Mouse (Mus musculus) frontal cortex, adult 2 months (tissue): ENCODE results near the gene Commd1. TPM values are rescaled to one million over a fixed set of nuclear protein-coding genes. Genes with fewer than 3 reads are reported as not detected.

Experiments used
- DNase-seq, 2 experiments: peaks; one replicate each; pipeline ENCODE4 v3.0.0; 2022; ENCODE audit warnings: low spot score in 1 of 2; ENCODE audit errors: extremely low spot score in 1 of 2
- polyA plus RNA-seq: library from polyadenylated mRNA; depleted of rRNA; stranded (reverse); fragments of >200 nt; gene quantifications from 2 replicates; pipeline ENCODE4 v1.2.3, GENCODE M21; 2012

Commd1 gene
- polyA plus RNA-seq, 1 experiment, result 39.1 TPM

- no peak for DNase-seq
These were observed 29.5 kb downstream of the Commd1 start for GRCm38 (mm10) chr11:22952668-22953067.

- no peak for DNase-seq
These were observed 32.1 kb downstream of the Commd1 start for GRCm38 (mm10) chr11:22950131-22950530.

GRCm38 (mm10) chr11:22949101-22949500, 33.1 kb downstream of the Commd1 start:
- DNase-seq, result no peak

- no peak for DNase-seq
These were observed 43.2 kb downstream of the Commd1 start for GRCm38 (mm10) chr11:22938983-22939382.

- DNase-seq, result peak in 1 of 2 experiments; percentile 12
These were observed 44.4 kb downstream of the Commd1 start for GRCm38 (mm10) chr11:22937716-22938316.

- DNase-seq, result peak in 1 of 2 experiments; percentile 60
These were observed 45.6 kb downstream of the Commd1 start for GRCm38 (mm10) chr11:22936446-22937125.

- DNase-seq, result no peak
These were observed 50.0 kb downstream of the Commd1 start for GRCm38 (mm10) chr11:22932167-22932566.

GRCm38 (mm10) chr11:22931320-22931905, 50.8 kb downstream of the Commd1 start:
- DNase-seq, result no peak

GRCm38 (mm10) chr11:22930129-22930528, 52.1 kb downstream of the Commd1 start:
- no peak for DNase-seq

GRCm38 (mm10) chr11:22928586-22929169, 53.5 kb downstream of the Commd1 start:
- peak in 1 of 2 experiments; percentile 17 for DNase-seq

GRCm38 (mm10) chr11:22923606-22924005, 58.6 kb downstream of the Commd1 start:
- no peak for DNase-seq

- no peak for DNase-seq
These were observed 59.6 kb downstream of the Commd1 start for GRCm38 (mm10) chr11:22922546-22922945.

GRCm38 (mm10) chr11:22919336-22919735, 62.8 kb downstream of the Commd1 start:
- no peak for DNase-seq

- DNase-seq, result no peak
These were observed 64.4 kb downstream of the Commd1 start for GRCm38 (mm10) chr11:22917786-22918185.

- no peak for DNase-seq
These were observed 68.4 kb downstream of the Commd1 start for GRCm38 (mm10) chr11:22913744-22914143.

GRCm38 (mm10) chr11:22911831-22912230, 70.4 kb downstream of the Commd1 start:
- no peak for DNase-seq

- DNase-seq, result no peak
These were observed 75.7 kb downstream of the Commd1 start for GRCm38 (mm10) chr11:22906453-22906865.

- no peak for DNase-seq
These were observed 79.3 kb downstream of the Commd1 start for GRCm38 (mm10) chr11:22902923-22903322.

- DNase-seq, result no peak
These were observed 82.1 kb downstream of the Commd1 start for GRCm38 (mm10) chr11:22900041-22900440.

- no peak for DNase-seq
These were observed 84.5 kb downstream of the Commd1 start for GRCm38 (mm10) chr11:22897642-22898041.

GRCm38 (mm10) chr11:22897127-22897526, 85.1 kb downstream of the Commd1 start:
- DNase-seq, result no peak
